Mouse (Mus musculus) liver, embryonic 14.5 days (tissue): ENCODE results near the gene Trpv6.

Experiments
- CTCF ChIP-seq: IDR thresholded peaks from 2 replicates; pipeline ENCODE4 v1.5.1; 2016; ENCODE audit warnings: antibody characterized with exemption, low read depth, control low read depth
- EP300 ChIP-seq: IDR thresholded peaks from 2 replicates; pipeline ENCODE4 v1.6.1; 2016; ENCODE audit warnings: antibody characterized with exemption, low read depth

DNA sequence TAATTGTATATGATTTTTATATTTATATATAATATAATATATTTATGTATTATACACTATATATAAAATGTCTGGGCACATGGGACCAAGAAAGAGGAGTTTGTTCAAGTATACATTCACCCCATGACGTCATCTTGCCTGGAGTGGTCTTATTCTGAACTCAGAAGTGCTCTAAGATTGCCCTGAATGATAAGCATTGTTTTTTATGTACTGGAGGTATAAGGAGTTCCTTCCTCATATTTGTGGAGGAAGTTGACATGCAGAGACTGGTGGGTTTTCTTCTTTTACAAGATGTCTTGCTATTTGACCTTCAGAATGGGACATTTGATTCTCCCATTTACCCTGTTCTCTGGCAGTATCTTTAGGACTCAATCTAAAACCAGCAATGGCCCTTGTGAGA, 8.0 kb downstream of the Trpv6 start:
- TF ChIP-seq CTCF (no peak), EP300 (no peak)
